Mouse (Mus musculus): ENCODE results near the gene Gm6509.
"Not testable (repeated sequence)": the region's sequence is repeated elsewhere in the genome, so short reads cannot be mapped to it uniquely, and the experiment has no call there.

The Gm6509 gene

DNA sequence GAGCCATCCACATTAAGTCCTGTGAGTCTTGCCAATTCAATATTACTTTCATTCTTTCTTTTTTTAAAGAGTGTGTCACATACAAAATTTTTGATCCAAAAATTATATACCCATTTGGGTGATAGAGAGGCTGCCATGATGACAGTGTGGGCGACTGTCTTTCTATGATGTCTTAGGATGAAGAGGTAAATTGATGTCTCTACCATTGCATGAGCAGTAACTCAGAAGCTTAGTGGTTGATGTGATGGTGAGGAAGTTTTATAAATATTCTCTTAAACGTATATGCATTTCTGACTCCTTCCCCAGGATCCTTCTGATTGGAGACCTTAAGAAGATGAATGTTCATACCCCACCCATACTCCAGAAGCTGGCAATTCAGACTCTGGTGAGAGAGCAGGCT, at the start of gene Gm6509:
Gene Gm6509 (plus strand): TSS at position 301 of the 400 bp plus-strand sequence.
- in situ Hi-C loops (cut with MboI), result not testable (repeated sequence)

DNA sequence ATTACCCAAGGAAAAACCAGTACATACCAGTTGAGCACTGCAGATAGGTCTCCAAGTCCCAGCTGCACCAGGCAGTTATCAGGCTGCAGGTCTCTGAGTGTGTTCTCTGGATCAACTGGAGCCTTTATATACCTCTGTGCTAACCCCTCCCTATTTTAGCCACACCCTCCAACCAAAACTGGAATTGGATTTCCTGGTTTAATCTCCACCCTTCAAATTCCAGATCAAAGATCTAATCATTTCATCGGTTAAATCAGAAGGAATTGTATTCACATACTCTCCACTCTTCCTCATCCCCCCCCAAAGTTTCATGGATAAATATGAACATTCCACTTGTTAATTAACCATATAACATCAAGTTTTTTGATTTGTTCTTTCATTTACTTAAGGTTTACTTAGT, 7.5 kb upstream of the Gm6509 start, which contains the start of gene Gm3147:
Gene Gm3147 (minus strand): TSS at position 101 of the 400 bp plus-strand sequence.
- in situ Hi-C loops (cut with MboI), result not testable (repeated sequence)

DNA sequence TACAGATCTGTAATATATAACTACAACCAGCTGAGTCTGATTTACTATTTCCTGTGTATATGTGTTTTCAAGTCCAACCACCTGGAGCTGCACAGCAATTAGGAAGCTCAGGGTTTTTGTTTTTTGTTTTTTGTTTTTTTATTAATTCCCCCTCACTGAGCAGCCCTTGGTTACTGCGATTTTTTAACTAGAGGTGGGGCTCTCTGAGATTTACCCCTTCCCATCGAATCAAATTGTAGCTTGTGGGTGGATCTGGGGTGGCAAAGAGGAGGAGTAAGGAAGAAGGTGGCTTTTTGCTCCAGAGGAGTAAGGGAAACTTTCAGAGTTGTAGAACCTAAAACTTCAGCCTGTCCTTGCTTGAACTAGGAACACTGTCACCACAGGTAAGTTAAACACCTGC, 24.3 kb downstream of the Gm6509 start, which contains the start of gene Gm6205:
Gene Gm6205 (plus strand): TSS at position 301 of the 400 bp plus-strand sequence.
- in situ Hi-C loops (cut with MboI), result not testable (repeated sequence)
